Mouse (Mus musculus) embryonic facial prominence, embryonic 14.5 days (tissue): ENCODE results near the gene Cmtm5. TPM values are rescaled to one million over a fixed set of nuclear protein-coding genes. Genes with fewer than 3 reads are reported as not detected.

Source experiments
- ATAC-seq: fragments of 200-750 bp; cut with Nextera tagmentation; 2 replicates; pipeline ENCODE4 v1.8.0; 2017; ENCODE audit warnings: low read depth, moderate number of reproducible peaks, moderate TSS enrichment
- DNase-seq: peaks from one replicate; pipeline ENCODE4 v3.0.0-alpha.2; 2015; ENCODE audit warnings: low spot score
- H3K27ac ChIP-seq: fragments of 300-500 bp; sonication (generic); replicated peaks from 2 replicates; pipeline ENCODE4 v1.5.1; 2014; ENCODE audit warnings: low read depth, mild to moderate bottlenecking, low read length, moderate library complexity
- H3K27me3 ChIP-seq: fragments of 300-500 bp; sonication (generic); replicated peaks from 2 replicates; pipeline ENCODE4 v1.6.1; 2014; ENCODE audit warnings: low read length; ENCODE audit not compliant: control insufficient read depth, insufficient read depth
- H3K36me3 ChIP-seq: fragments of 300-500 bp; sonication (generic); 2 replicates; pipeline ENCODE4 v1.6.1; 2014; ENCODE audit warnings: low read length, mixed read lengths; ENCODE audit not compliant: control insufficient read depth, insufficient read depth
- H3K4me1 ChIP-seq: fragments of 300-500 bp; sonication (generic); 2 replicates; pipeline ENCODE4 v1.6.1; 2014; ENCODE audit warnings: antibody characterized with exemption, low read length; ENCODE audit not compliant: control insufficient read depth, insufficient read depth
- H3K4me2 ChIP-seq: fragments of 300-500 bp; sonication (generic); 2 replicates; pipeline ENCODE4 v1.6.1; 2014; ENCODE audit warnings: low read depth, mild to moderate bottlenecking, low read length, moderate library complexity, mixed read lengths
- H3K4me3 ChIP-seq: fragments of 300-500 bp; sonication (generic); 2 replicates; pipeline ENCODE4 v1.5.1; 2014; ENCODE audit warnings: low read depth, mild to moderate bottlenecking, low read length
- H3K9ac ChIP-seq: fragments of 300-500 bp; sonication (generic); 2 replicates; pipeline ENCODE4 v1.6.1; 2014; ENCODE audit warnings: low read depth, mild to moderate bottlenecking, low read length, moderate library complexity, mixed read lengths
- H3K9me3 ChIP-seq: fragments of 300-500 bp; sonication (generic); 2 replicates; pipeline ENCODE4 v1.6.1; 2016; ENCODE audit warnings: low read length; ENCODE audit not compliant: control insufficient read depth
- WGBS: fragments of 180-500 bp; shearing (Covaris S2); extraction: QIAGEN DNeasy Blood & Tissue Kit; methylation state at CpG from one replicate; pipeline ENCODE4 v1.1.7; 2014; 5-methylcytosine and 5-hydroxymethylcytosine counted together
- polyA plus RNA-seq: library from polyadenylated mRNA; unstranded; fragments of >200 nt; fragmentation: Nextera tagmentation; extraction: Ambion mirVana; gene quantifications from 2 replicates; pipeline ENCODE4 v1.2.1, GENCODE M21; 2014

The Cmtm5 gene
- polyA plus RNA-seq: 13.7 and 14.8 TPM in 2 replicates

GRCm38 (mm10) chr14:54935904-54936830, at the start of gene Cmtm5:
Cmtm5 (plus strand) TSS chr14:54936261.
- WGBS: 11% methylated on average over 8 of the region's 8 CpGs
- peak; percentile 44 for ATAC-seq
- H3K27ac ChIP-seq: peak within 1 kb of the TSS; percentile 82

GRCm38 (mm10) chr14:54892200-54892599, 43.9 kb upstream of the Cmtm5 start, which contains the start of gene Pabpn1:
Pabpn1 (plus strand) TSS chr14:54892500.
- no peak for ATAC-seq
- no peak for DNase-seq
- WGBS: 90% methylated on average over 3 of the region's 3 CpGs
- H3K27ac ChIP-seq: peak within 1 kb of the TSS; percentile 79
- no peaks in the 10 kb centered on the region for H3K9me3 ChIP-seq
- H3K4me2 ChIP-seq: peak within 1 kb of the TSS; percentile 52
- H3K4me3 ChIP-seq: peak within 1 kb of the TSS; percentile 92
- H3K4me1 ChIP-seq: no peaks in the 10 kb centered on the region
- H3K27me3 ChIP-seq: no peaks in the 10 kb centered on the region
- peak within 1 kb of the TSS; percentile 44 for H3K9ac ChIP-seq
- peaks cover 20% of the 10 kb centered on the region for H3K36me3 ChIP-seq

More at GRCm38 (mm10) chr14:54935904-54936830, at the start of gene Cmtm5:
- DNase-seq: peak; percentile 75
- H3K4me3 ChIP-seq: no peak within 1 kb of the TSS
- no peaks in the 10 kb centered on the region for H3K9me3 ChIP-seq
- H3K36me3 ChIP-seq: no peaks in the 10 kb centered on the region
- H3K4me1 ChIP-seq: peaks cover 9% of the 10 kb centered on the region
- H3K27me3 ChIP-seq: no peaks in the 10 kb centered on the region
- H3K4me2 ChIP-seq: peak within 1 kb of the TSS; percentile 25
- H3K9ac ChIP-seq: peak within 1 kb of the TSS; percentile 39; the same call in 1 of the 2 replicates

GRCm38 (mm10) chr14:54893651-54894181, 42.3 kb upstream of the Cmtm5 start:
- H3K27ac ChIP-seq: peak overlapping the region; percentile 92
- H3K36me3 ChIP-seq: peaks cover 34% of the 10 kb centered on the region
- no peaks in the 10 kb centered on the region for H3K9me3 ChIP-seq
- peak overlapping the region; percentile 92 for H3K4me3 ChIP-seq
- DNase-seq (peak; percentile 100), ATAC-seq (peak; percentile 99)
- H3K4me1 ChIP-seq: no peaks in the 10 kb centered on the region
- H3K4me2 ChIP-seq: peak overlapping the region; percentile 81
- peak overlapping the region; percentile 98 for H3K9ac ChIP-seq
- WGBS: 0% methylated on average over 27 of the region's 38 CpGs
- no peaks in the 10 kb centered on the region for H3K27me3 ChIP-seq

GRCm38 (mm10) chr14:54894296-54895151, 41.5 kb upstream of the Cmtm5 start:
- peaks cover 40% of the 10 kb centered on the region for H3K36me3 ChIP-seq
- under 1% methylated on average over 46 of the region's 54 CpGs for WGBS
- H3K27me3 ChIP-seq: no peaks in the 10 kb centered on the region
- no peaks in the 10 kb centered on the region for H3K9me3 ChIP-seq
- peak overlapping the region; percentile 81 for H3K4me2 ChIP-seq
- H3K4me3 ChIP-seq: peak overlapping the region; percentile 92
- DNase-seq (peak; percentile 50), ATAC-seq (peak; percentile 53)
- peak overlapping the region; percentile 98 for H3K9ac ChIP-seq
- no peaks in the 10 kb centered on the region for H3K4me1 ChIP-seq
- H3K27ac ChIP-seq: peak overlapping the region; percentile 92

GRCm38 (mm10) chr14:54897445-54897844, 38.6 kb upstream of the Cmtm5 start:
- no peaks in the 10 kb centered on the region for H3K27me3 ChIP-seq
- H3K27ac ChIP-seq: no peak overlapping the region
- no peak overlapping the region for H3K9ac ChIP-seq
- ATAC-seq: no peak
- peaks cover 40% of the 10 kb centered on the region for H3K36me3 ChIP-seq
- no peak for DNase-seq
- H3K4me2 ChIP-seq: no peak overlapping the region
- 39% methylated on average over 2 of the region's 2 CpGs for WGBS
- H3K4me1 ChIP-seq: no peaks in the 10 kb centered on the region
- H3K9me3 ChIP-seq: no peaks in the 10 kb centered on the region
- H3K4me3 ChIP-seq: no peak overlapping the region

- WGBS: 0% methylated on average over 3 of the region's 3 CpGs
- DNase-seq (peak; percentile 93), ATAC-seq (peak; percentile 70)
- no peak overlapping the region for H3K27ac ChIP-seq
- no peak overlapping the region for H3K4me2 ChIP-seq
- no peaks in the 10 kb centered on the region for H3K27me3 ChIP-seq
- H3K9ac ChIP-seq: no peak overlapping the region
- H3K4me1 ChIP-seq: no peaks in the 10 kb centered on the region
- no peaks in the 10 kb centered on the region for H3K9me3 ChIP-seq
- H3K36me3 ChIP-seq: peaks cover 44% of the 10 kb centered on the region
- H3K4me3 ChIP-seq: no peak overlapping the region
Measured at GRCm38 (mm10) chr14:54900383-54900782, 35.7 kb upstream of the Cmtm5 start.

GRCm38 (mm10) chr14:54903641-54904040, 32.4 kb upstream of the Cmtm5 start:
- Histone ChIP-seq H3K4me2 (no peak overlapping the region), H3K27ac (no peak overlapping the region), H3K4me1 (no peaks in the 10 kb centered on the region), H3K9ac (no peak overlapping the region), H3K27me3 (no peaks in the 10 kb centered on the region), H3K4me3 (no peak overlapping the region), H3K9me3 (no peaks in the 10 kb centered on the region), H3K36me3 (peaks cover 41% of the 10 kb centered on the region)
- no peak for DNase-seq
- ATAC-seq: no peak
- WGBS: 84% methylated on average over 4 of the region's 4 CpGs

GRCm38 (mm10) chr14:54908682-54909081, 27.4 kb upstream of the Cmtm5 start:
- Histone ChIP-seq H3K4me3 (no peak overlapping the region), H3K9me3 (no peaks in the 10 kb centered on the region), H3K4me1 (peaks cover 9% of the 10 kb centered on the region), H3K36me3 (peaks cover 63% of the 10 kb centered on the region), H3K4me2 (no peak overlapping the region), H3K27me3 (no peaks in the 10 kb centered on the region), H3K9ac (peak overlapping the region; percentile 8; the same call in 1 of the 2 replicates), H3K27ac (no peak overlapping the region)
- 88% methylated on average over 7 of the region's 7 CpGs for WGBS
- no peak for DNase-seq
- ATAC-seq: no peak
